Comparison of ENCODE assay signal across 10 mouse cellular contexts in the genomic region with DNA sequence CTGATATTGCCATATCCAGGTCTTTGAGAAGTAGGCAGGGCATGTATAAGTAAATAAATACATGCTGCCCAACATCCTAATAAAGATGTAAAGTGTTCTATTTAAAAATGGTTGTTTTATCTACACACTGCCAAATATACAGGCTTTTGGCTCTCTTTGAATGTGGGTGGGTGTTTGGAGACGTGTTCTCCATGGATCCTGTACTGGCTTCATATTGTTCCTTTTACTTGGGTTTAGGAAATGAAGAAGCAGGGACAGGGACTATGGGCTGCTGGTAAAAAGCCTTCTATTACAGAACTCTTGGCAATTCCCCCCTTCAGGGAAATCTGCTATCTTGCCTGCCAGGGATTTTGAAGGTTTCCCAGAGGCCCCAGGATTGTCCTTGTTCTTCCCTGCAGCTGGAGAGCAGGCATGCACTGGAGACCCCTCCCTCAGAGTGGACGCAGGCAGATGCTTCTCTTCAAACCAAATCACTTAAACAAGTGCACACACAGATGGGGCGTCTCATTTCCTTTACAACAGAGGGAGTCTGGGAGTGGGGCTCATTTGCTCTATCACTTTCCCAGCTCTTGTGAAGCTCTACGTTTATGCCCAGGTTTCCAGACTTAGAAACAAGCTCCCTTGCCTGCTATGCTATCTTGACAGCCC.
DNase-seq lines count a peak whose midpoint lies in the region; ATAC-seq and TF ChIP-seq lines count a peak whose summit lies in the region.
"Had no signal": no experiment of that assay in that cellular context is flagged by ENCODE, and none has a peak within 500 bp of the region (broad histone marks: within the 10 kb centered on the region; RNA-seq: fewer than 3 reads in every experiment).

No protein-coding gene starts in this region.

- no peak overlapping the region for H3K4me3 ChIP-seq in heart, embryonic 14.5 days (ENCODE audit: control insufficient read depth in 1 of 2, insufficient read depth in 1 of 2, low read depth in 1 of 2, low read length in 2 of 2)
- no peak overlapping the region for H3K4me3 ChIP-seq in cerebellum, adult 2 months (replicated peaks; ENCODE audit: insufficient read depth, low read depth, low read length)
- H3K4me3 ChIP-seq: neural tube, embryonic 15.5 days had no signal

- peaks cover 7 to 18% of the 10 kb centered on the region in 2 experiments for H3K4me1 ChIP-seq in heart, embryonic 14.5 days (ENCODE audit: control insufficient read depth in 2 of 2, insufficient read depth in 2 of 2, low read length in 2 of 2)
- H3K4me1 ChIP-seq in cerebellum, adult 2 months (ENCODE audit: control insufficient read depth, insufficient read depth, low read length), result no peaks in the 10 kb centered on the region
- H3K4me1 ChIP-seq: neural tube, embryonic 15.5 days had no signal

- no peaks in the 10 kb centered on the region for H3K27me3 ChIP-seq in heart, embryonic 14.5 days (ENCODE audit: control insufficient read depth, insufficient read depth, low read length)
- H3K27me3 ChIP-seq in cerebellum, adult 2 months (ENCODE audit: control insufficient read depth, insufficient read depth, low read length), result no peaks in the 10 kb centered on the region
- H3K27me3 ChIP-seq: neural tube, embryonic 15.5 days had no signal

- H3K9ac ChIP-seq in heart, embryonic 14.5 days (ENCODE audit: low read length), result no peak overlapping the region
- H3K9ac ChIP-seq: forebrain, postnatal 0 days; neural tube, embryonic 15.5 days had no signal

- DNase-seq in gastrocnemius, postnatal 25 days, result peak; percentile 32
- no peak for DNase-seq in gastrocnemius, postnatal 36 days
- peak; percentile 19 for DNase-seq in brain, embryonic 14.5 days (ENCODE audit: low read depth)
- DNase-seq in lung, postnatal 25 days (ENCODE audit: low spot score), result peak; percentile 6
- no peak for DNase-seq in right cerebral cortex, postnatal 25 days
- no peak for DNase-seq in cerebellum, adult 2 months
- DNase-seq: forebrain, postnatal 0 days had no signal

- 25% methylated on average over 4 of the region's 4 CpGs for WGBS in heart, embryonic 14.5 days
- 53% methylated on average over 4 of the region's 4 CpGs for WGBS in cerebellum, adult 2 months

- H3K27ac ChIP-seq in heart, embryonic 14.5 days (replicated peaks in 1 of 2; ENCODE audit: control insufficient read depth in 1 of 2, insufficient read depth in 1 of 2, low read depth in 2 of 2, low read length in 2 of 2), result peak overlapping the region; percentile 27 to 62; a peak in 3 of 4 replicates
- H3K27ac ChIP-seq in cerebellum, adult 2 months (ENCODE audit: insufficient read depth, low read length), result no peak overlapping the region
- H3K27ac ChIP-seq: neural tube, embryonic 15.5 days had no signal

- TF ChIP-seq POLR2A in brain, embryonic 14.5 days (IDR thresholded peaks at IDR 0.05; ENCODE audit: borderline replicate concordance, extremely low read depth, insufficient read depth, insufficient read length, poor library complexity, severe bottlenecking), result no peak
- no peak for TF ChIP-seq POLR2A in cerebellum, adult 2 months (IDR thresholded peaks at IDR 0.05; ENCODE audit: borderline replicate concordance, insufficient read depth, low read length)

- TF ChIP-seq CTCF in brain, embryonic 14.5 days (IDR thresholded peaks at IDR 0.05; ENCODE audit: borderline replicate concordance, extremely low read depth, insufficient read depth, insufficient read length), result no peak
- no peak for TF ChIP-seq CTCF in cerebellum, adult 2 months (IDR thresholded peaks at IDR 0.05; ENCODE audit: borderline replicate concordance, insufficient read depth, low read depth, low read length)

- no peaks in the 10 kb centered on the region for H3K9me3 ChIP-seq in heart, embryonic 14.5 days (ENCODE audit: control insufficient read depth, low read length)
- H3K9me3 ChIP-seq: neural tube, embryonic 15.5 days had no signal

- no peaks in the 10 kb centered on the region for H3K36me3 ChIP-seq in heart, embryonic 14.5 days (ENCODE audit: control insufficient read depth, insufficient read depth, low read length)
- H3K36me3 ChIP-seq: neural tube, embryonic 15.5 days had no signal

- no peak for ATAC-seq in heart, embryonic 14.5 days (ENCODE audit: insufficient number of reproducible peaks, insufficient read depth, low FRiP score, low read depth)
- no peak for ATAC-seq in erythroblast, adult 5-6 weeks (replicated peaks; ENCODE audit: low FRiP score, poor library complexity, severe bottlenecking)
- ATAC-seq: forebrain, postnatal 0 days had no signal

- H3K4me2 ChIP-seq in heart, embryonic 14.5 days (ENCODE audit: low read length), result no peak overlapping the region
- H3K4me2 ChIP-seq: neural tube, embryonic 15.5 days had no signal

- intact Hi-C loops in gastrocnemius, postnatal 36 days (cut with DNase I), result loop anchor here (10.0 kb wide), 1 partner anchor 109 kb away; no protein-coding TSS in a partner anchor

Comparison
In these comparisons a context has a peak if more than half of its experiments do, and no peak if none do; other contexts are left out.
1. DNase-seq: peak in gastrocnemius, postnatal 25 days (single experiment), brain, embryonic 14.5 days (single experiment) and lung, postnatal 25 days (single experiment); none in gastrocnemius, postnatal 36 days (0 of 2), right cerebral cortex, postnatal 25 days (single experiment) and cerebellum, adult 2 months (0 of 2).